Mouse (Mus musculus): ENCODE data around the gene Gm8693.
"Not testable (repeated sequence)": the region's sequence is repeated elsewhere in the genome, so short reads cannot be mapped to it uniquely, and the experiment has no call there.

The Gm8693 gene

GRCm38 (mm10) chr7:22692217-22692616 lies at the start of gene Gm8693:
TSS of gene Gm8693 (minus strand) at chr7:22692317.
- DNase-seq (ENCODE audit: low read depth, low spot score), result not testable (repeated sequence)

GRCm38 (mm10) chr7:22719610-22720009 lies 27.5 kb upstream of the Gm8693 start, which contains the start of gene Gm4567:
TSS of gene Gm4567 (minus strand) at chr7:22719710.
- DNase-seq (ENCODE audit: low read depth, low spot score), result not testable (repeated sequence)

GRCm38 (mm10) chr7:22657718-22658117 lies 34.4 kb downstream of the Gm8693 start, which contains the start of gene Vmn1r155:
TSS of gene Vmn1r155 (plus strand) at chr7:22658018.
- not testable (repeated sequence) for DNase-seq (ENCODE audit: low read depth, low spot score)

Data from skeletal muscle tissue, adult 2 months (tissue).